Mouse (Mus musculus): ENCODE measurements around the gene Ddc.

GRCm38 (mm10) chr11:11825670-11826069 lies 72.3 kb downstream of the Ddc start:
- no peak for TF ChIP-seq CTCF (IDR thresholded peaks at IDR 0.05; ENCODE audit: extremely low read depth, insufficient read length, insufficient replicate concordance, low read depth, low read length)
- TF ChIP-seq POLR2A (IDR thresholded peaks at IDR 0.05; ENCODE audit: low read depth, low read length) = no peak

Measured in small intestine, adult 2 months (tissue).